Mouse (Mus musculus) gonadal fat pad, adult 2 months (tissue): ENCODE data around the gene Sfrp5. TPM values are rescaled to one million over a fixed set of nuclear protein-coding genes. Genes with fewer than 3 reads are reported as not detected.

ENCODE experiments used
- polyA plus RNA-seq: library from polyadenylated mRNA; depleted of rRNA; stranded (reverse); fragments of >200 nt; gene quantifications from 2 replicates; pipeline ENCODE4 v1.2.3, GENCODE M21; 2012; rRNA removed

Sfrp5 gene
- polyA plus RNA-seq, 1 experiment, result 92.7 TPM

Other genes starting within 250 kb of the Sfrp5 start
- 51.4 and 73.4 TPM in 2 replicates for gene Mms19, start 221.1 kb downstream of the Sfrp5 start, polyA plus RNA-seq
- gene Ubtd1, start 220.5 kb downstream of the Sfrp5 start, polyA plus RNA-seq, result 30.5 and 40.2 TPM in 2 replicates
- gene Ankrd2, start 166.3 kb downstream of the Sfrp5 start, polyA plus RNA-seq, result 0.16 TPM in 1 of 2 replicates, not detected in the other
- gene Hoga1, start 156.6 kb downstream of the Sfrp5 start, polyA plus RNA-seq, result 13.7 and 14.3 TPM in 2 replicates
- 14.3 and 20.8 TPM in 2 replicates for gene 4933411K16Rik, start 150.0 kb downstream of the Sfrp5 start, polyA plus RNA-seq
- 20.2 and 22.4 TPM in 2 replicates for gene Morn4, start 115.9 kb downstream of the Sfrp5 start, polyA plus RNA-seq
- 33.5 and 40.1 TPM in 2 replicates for gene Pi4k2a, start 111.8 kb downstream of the Sfrp5 start, polyA plus RNA-seq
- gene Avpi1, start 73.2 kb downstream of the Sfrp5 start, polyA plus RNA-seq, result 27.9 and 30.4 TPM in 2 replicates
- 58.9 and 67.2 TPM in 2 replicates for gene Marveld1, start 54.9 kb downstream of the Sfrp5 start, polyA plus RNA-seq
- gene Zfyve27, start 38.3 kb downstream of the Sfrp5 start, polyA plus RNA-seq, result 49.5 and 61.8 TPM in 2 replicates
- 0.46 and 2.1 TPM in 2 replicates for gene Golga7b, start 45.3 kb upstream of the Sfrp5 start, polyA plus RNA-seq
- 0.99 and 6.4 TPM in 2 replicates for gene Crtac1, start 229.5 kb upstream of the Sfrp5 start, polyA plus RNA-seq